Mouse (Mus musculus) urinary bladder, adult 2 months (tissue): ENCODE results near the gene Top3a. TPM values are rescaled to one million over a fixed set of nuclear protein-coding genes. Genes with fewer than 3 reads are reported as not detected.

ENCODE experiments used
- DNase-seq: peaks from one replicate; pipeline ENCODE4 v3.0.0; 2022; ENCODE audit warnings: low spot score
- polyA plus RNA-seq: library from polyadenylated mRNA; depleted of rRNA; stranded (reverse); fragments of >200 nt; gene quantifications from 2 replicates; pipeline ENCODE4 v1.2.3, GENCODE M21; 2012

Gene Top3a
- polyA plus RNA-seq, 1 experiment = 7.3 TPM

DNA sequence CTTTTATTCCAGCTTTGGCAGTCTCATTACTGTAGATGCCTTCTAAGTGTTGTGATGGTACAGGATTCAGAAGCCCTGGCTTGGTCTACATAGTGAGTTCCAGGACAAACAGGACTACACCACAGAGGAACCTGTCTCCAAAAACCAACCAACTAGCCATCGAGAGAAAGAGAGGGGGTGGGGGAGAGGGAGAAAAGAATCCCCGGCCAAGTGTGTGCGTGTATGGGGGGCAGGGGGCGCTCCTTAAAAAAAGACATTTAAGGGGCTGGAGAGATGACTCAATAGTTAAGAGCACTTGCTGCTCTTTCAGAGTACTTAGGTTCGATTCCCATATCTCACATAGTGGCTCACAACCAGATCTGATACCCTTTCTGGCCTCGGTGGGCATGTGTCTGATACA is 1.6 kb downstream of the Top3a start:
- DNase-seq = no peak

DNA sequence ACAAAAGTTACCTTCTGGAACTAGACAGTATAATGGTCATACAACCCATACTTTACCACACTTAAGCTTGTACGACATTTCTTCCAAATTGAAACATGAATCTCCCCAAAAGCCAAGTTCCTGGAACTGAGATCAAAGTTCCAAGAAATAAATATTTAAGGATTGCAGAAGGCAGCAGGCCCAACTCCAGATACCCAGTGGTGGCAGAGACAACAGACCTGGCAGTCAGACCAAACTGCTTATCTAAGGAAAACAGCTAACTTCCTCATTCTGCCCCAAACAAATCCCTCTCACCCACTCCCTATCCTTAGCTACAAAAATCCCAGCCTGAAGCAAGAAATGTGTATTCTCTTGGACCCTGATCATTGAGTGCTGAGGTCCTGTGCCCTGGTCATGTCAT is 2.3 kb downstream of the Top3a start:
- no peak for DNase-seq

- no peak for DNase-seq
These were observed 2.9 kb downstream of the Top3a start for GRCm38 (mm10) chr11:60774158-60774689.

DNA sequence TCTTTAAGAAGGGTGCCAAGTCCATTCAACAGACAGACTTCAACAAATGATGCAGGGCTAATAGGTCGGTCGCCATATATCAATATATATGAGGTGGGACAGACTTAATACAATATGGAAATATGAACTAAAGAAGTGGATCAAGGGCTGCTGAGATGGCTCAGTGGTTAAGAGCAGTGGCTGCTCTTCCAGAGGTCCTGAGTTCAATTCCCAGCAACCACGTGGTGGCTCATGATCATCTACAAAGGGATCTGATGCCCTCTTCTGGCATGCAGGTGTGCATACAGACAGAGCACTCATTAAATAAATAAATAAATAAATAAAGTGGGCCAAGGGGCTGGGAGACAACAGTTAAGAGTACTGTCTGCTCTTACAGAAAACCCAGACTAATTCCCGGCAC is 5.0 kb downstream of the Top3a start:
- no peak for DNase-seq

- DNase-seq = no peak
These were observed 6.4 kb downstream of the Top3a start for GRCm38 (mm10) chr11:60770776-60771175.

GRCm38 (mm10) chr11:60769322-60769721 is 7.8 kb downstream of the Top3a start:
- DNase-seq = no peak

- DNase-seq = no peak
These were observed 10.2 kb downstream of the Top3a start for GRCm38 (mm10) chr11:60766969-60767368.

DNA sequence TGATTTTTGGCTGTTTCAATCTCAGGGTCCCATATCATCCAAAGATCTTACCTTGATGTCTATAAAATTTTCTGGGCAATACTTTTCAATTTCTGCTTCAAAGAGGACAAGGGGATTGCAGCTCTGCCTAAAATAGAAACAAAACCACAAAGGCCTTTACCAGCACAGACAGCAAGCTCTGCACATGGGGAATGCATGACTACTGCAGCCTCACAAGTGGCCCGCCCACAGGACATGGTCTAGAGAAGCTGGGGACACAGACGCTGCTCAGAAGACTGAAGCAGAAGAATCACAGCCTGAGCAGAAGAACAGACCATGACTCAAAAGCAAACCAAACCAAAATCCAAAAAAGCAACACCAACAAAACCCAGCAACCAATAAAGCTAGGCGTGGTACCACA is 15.5 kb downstream of the Top3a start:
- no peak for DNase-seq

- DNase-seq = no peak
These were observed 21.6 kb downstream of the Top3a start for GRCm38 (mm10) chr11:60755570-60755969.

- DNase-seq = no peak
These were observed 36.8 kb downstream of the Top3a start for GRCm38 (mm10) chr11:60740321-60740720.

- no peak for DNase-seq
These were observed 39.7 kb downstream of the Top3a start for GRCm38 (mm10) chr11:60737450-60737849.

GRCm38 (mm10) chr11:60736491-60736890 is 40.7 kb downstream of the Top3a start:
- no peak for DNase-seq

DNA sequence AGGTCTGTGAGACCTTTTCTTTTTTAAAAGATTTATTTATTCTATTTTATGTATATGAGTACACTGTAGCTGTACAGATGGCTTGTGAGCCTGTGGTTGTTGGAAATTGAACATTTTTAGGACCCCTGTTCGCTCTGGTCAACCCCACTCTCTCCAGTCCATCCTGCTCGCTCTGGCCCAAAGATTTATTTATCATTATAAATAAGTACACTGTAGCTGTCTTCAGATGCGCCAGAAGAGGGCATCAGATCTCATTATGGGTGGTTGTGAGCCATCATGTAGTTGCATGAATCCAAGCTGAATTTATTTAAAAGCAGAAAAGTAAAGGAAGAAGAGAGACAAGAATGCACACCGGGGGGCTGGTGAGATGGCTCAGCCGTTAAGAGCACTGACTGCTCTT is 42.0 kb downstream of the Top3a start:
- no peak for DNase-seq

- DNase-seq = no peak
These were observed 43.0 kb downstream of the Top3a start for GRCm38 (mm10) chr11:60734206-60734605.

GRCm38 (mm10) chr11:60731251-60731650 is 45.9 kb downstream of the Top3a start:
- peak; percentile 22 for DNase-seq

DNA sequence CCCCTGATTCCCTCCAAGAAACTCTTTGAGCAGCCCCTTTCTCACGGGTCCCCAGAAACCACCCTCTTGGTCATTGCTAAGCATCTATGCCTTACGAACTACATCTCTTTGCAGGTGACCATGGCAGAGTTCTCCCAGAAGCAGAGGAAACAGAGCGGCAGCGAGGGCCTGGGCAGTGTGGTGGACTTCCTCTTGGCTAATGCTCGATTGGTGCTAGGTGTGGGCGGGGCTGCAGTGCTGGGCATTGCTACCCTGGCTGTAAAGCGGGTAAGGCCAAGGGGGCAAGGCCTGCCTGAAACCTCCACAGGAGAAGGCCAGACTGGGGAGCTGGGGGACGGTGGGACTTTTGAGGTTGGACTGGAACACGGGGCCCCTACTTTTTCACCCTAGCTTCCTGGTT is 47.0 kb downstream of the Top3a start:
- DNase-seq = no peak

- peak; percentile 24 for DNase-seq
These were observed 47.9 kb downstream of the Top3a start for GRCm38 (mm10) chr11:60729217-60729641.

DNA sequence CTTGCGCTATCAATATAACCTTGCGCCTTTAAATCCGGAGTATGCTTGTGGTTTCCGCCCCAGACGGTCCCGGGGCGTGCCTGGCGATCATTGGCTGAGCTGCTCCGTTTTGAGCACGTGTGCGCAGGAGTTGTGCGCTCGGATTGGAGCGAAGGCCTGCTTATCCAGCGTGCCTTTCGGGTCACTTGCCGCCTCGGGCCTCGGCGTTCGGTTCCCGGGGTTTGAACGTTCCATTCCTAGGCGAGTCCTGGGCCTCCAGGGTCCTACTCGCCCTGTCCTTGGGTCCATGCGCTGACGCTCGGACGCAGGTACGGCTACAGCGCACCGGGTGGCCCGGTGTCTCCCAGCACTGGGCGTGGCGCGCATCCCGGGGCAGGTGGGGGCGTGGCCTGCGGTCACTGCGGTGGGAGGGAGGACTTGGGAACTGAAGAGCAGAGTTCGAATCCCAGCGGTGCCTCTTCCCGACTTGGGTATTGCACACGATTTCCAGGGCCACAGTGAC is 48.9 kb downstream of the Top3a start, which contains the start of gene Mief2:
Gene Mief2, plus strand, starts transcription at position 139 of the 502 bp plus-strand sequence.
- peak; percentile 87 for DNase-seq

DNA sequence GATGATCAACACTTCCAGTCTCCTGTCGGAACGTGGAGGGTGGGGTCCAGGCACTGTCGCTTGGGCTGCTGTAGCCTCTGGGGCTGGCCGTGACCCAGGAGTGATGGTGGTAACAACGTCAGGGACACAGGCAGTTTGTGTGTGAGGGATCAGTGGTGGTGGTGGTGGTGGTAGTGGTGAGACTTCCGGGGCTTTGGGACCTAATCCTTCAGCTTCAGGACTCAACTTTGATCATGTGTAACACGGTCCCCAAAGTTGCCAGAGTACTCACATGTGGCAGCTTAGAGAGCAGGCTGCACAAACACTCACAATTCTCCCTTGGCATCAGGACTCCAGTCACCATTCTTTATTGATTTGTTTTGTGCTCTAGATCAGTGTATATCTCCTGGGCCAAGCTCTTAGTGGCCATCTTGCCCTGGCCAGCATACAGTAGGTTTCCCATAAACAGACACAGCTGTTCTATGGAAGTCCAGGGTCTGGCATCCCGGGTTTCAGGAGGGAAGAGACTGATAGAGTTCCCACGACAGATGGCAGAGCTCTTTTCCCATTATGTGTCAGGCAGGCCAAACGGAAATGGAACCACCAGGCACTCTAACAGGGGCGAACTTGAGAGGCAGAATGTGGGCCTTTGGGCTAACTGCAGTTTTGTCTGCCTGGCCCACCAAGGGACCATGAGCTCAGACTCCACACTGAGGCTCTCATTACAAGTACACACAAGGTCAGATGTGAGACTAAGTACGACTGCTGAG is 49.6 kb downstream of the Top3a start:
- peak; percentile 24 for DNase-seq

- peak; percentile 78 for DNase-seq
These were observed 50.4 kb downstream of the Top3a start, which contains the start of gene Flii for GRCm38 (mm10) chr11:60726601-60727391. Flii (minus strand) TSS chr11:60727263.

DNA sequence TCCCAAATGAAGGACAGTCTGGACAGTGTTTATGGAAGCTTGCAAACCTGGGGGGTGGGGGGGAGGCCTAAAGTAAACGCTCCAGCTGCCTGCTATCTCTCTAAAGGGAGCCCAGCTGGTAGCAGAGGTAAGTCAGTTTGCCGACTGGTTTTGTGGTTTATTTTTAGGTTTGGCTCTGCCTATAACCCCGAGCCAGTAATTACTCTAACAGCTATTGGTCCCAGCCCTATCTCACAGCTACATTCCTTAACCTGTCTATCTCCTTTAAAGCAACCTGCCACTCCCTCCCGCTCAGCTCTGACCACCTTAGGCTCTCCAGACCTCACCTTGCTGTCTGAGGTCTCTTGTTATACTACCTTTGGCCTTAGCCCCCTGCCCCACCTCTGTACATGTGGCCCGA is 57.9 kb downstream of the Top3a start:
- DNase-seq = no peak

GRCm38 (mm10) chr11:60715833-60716232 is 61.3 kb downstream of the Top3a start:
- no peak for DNase-seq
